Mouse (Mus musculus) CH12.LX (cell line): ENCODE data around the gene Elovl4. TPM values are rescaled to one million over a fixed set of nuclear protein-coding genes. Genes with fewer than 3 reads are reported as not detected.
A peak's percentile ranks its signal among the peaks of the same experiment; 100 is the strongest.

ENCODE experiments used
- DNase-seq: peaks from one replicate; pipeline ENCODE4 v3.0.0-alpha.2; 2013; ENCODE audit errors: extremely low read depth
- H3K27ac ChIP-seq: 2 replicates; pipeline ENCODE4 v1.5.1; 2012; ENCODE audit warnings: low read depth, mild to moderate bottlenecking, control low read depth, moderate library complexity; ENCODE audit not compliant: insufficient read depth
- H3K27me3 ChIP-seq: replicated peaks from 2 replicates; pipeline ENCODE3; 2012; ENCODE audit warnings: inconsistent platforms
- H3K36me3 ChIP-seq, 2 experiments: replicated peaks in 1 of 2; 2 replicates each; pipeline versions ENCODE3 to v1.6.1; 2012; ENCODE audit warnings: inconsistent platforms in 1 of 2, low read length in 1 of 2, mild to moderate bottlenecking in 1 of 2, mixed read lengths in 1 of 2, moderate library complexity in 1 of 2; ENCODE audit not compliant: control insufficient read depth in 1 of 2, insufficient read depth in 1 of 2
- H3K4me1 ChIP-seq, 2 experiments: 2 replicates each; pipeline ENCODE4 v1.6.1; 2012; ENCODE audit warnings: inconsistent platforms in 1 of 2, moderate library complexity in 1 of 2; ENCODE audit not compliant: insufficient read depth in 2 of 2, control insufficient read depth in 1 of 2
- H3K4me2 ChIP-seq: 2 replicates; pipeline ENCODE4 v1.6.1; 2012; ENCODE audit warnings: low read depth, mild to moderate bottlenecking, control low read depth; ENCODE audit not compliant: poor library complexity, insufficient read depth, severe bottlenecking
- H3K4me3 ChIP-seq, 3 experiments: fragments of 150-350 bp in 1 of 3; sonication (generic) in 1 of 3; replicated peaks in 1 of 3; 2 replicates each; pipeline versions ENCODE3 to v1.5.1; 2011 to 2012; ENCODE audit warnings: low read depth in 2 of 3, low read length in 2 of 3, mild to moderate bottlenecking in 2 of 3, moderate library complexity in 2 of 3, control low read depth in 1 of 3, improper control_type of control experiment in 1 of 3, inconsistent platforms in 1 of 3, mixed read lengths in 1 of 3; ENCODE audit not compliant: poor library complexity in 1 of 3
- H3K79me2 ChIP-seq: replicated peaks from 2 replicates; pipeline ENCODE4 v1.6.1; 2012; ENCODE audit warnings: mild to moderate bottlenecking, moderate library complexity; ENCODE audit not compliant: control insufficient read depth, poor library complexity, insufficient read depth, severe bottlenecking; ENCODE audit errors: extremely low read depth
- H3K9ac ChIP-seq: 2 replicates; pipeline ENCODE4 v1.6.1; 2012; ENCODE audit warnings: low read depth, mild to moderate bottlenecking, control low read depth, moderate library complexity; ENCODE audit not compliant: insufficient read depth
- H3K9me3 ChIP-seq: replicated peaks from 2 replicates; pipeline ENCODE3; 2012; ENCODE audit warnings: low read length, inconsistent platforms, mixed read lengths
- BHLHE40 ChIP-seq: IDR thresholded peaks from 2 replicates; pipeline ENCODE4 v1.6.1; 2011; ENCODE audit warnings: mild to moderate bottlenecking, low read depth, low read length, improper control_type of control experiment
- CHD2 ChIP-seq: IDR thresholded peaks from 2 replicates; pipeline ENCODE4 v1.6.1; 2011; ENCODE audit warnings: low read length, improper control_type of control experiment
- CTCF ChIP-seq, 2 experiments: IDR thresholded peaks in 1 of 2; conservative IDR thresholded peaks in 1 of 2; 2 replicates each; pipeline ENCODE4 v1.5.1; 2011 to 2012; ENCODE audit warnings: low read depth in 2 of 2, low read length in 2 of 2, improper control_type of control experiment in 1 of 2, inconsistent platforms in 1 of 2, mild to moderate bottlenecking in 1 of 2, moderate library complexity in 1 of 2
- E2F4 ChIP-seq: IDR thresholded peaks from 2 replicates; pipeline ENCODE4 v1.6.1; 2011; ENCODE audit warnings: low read depth, low read length, improper control_type of control experiment; ENCODE audit not compliant: insufficient replicate concordance
- ELF1 ChIP-seq: IDR thresholded peaks from 2 replicates; pipeline ENCODE4 v1.6.1; 2014; ENCODE audit warnings: low read depth, mild to moderate bottlenecking, inconsistent platforms, low read length, improper control_type of control experiment
- EP300 ChIP-seq: IDR thresholded peaks from 2 replicates; pipeline ENCODE4 v1.6.1; 2011; ENCODE audit warnings: low read length, improper control_type of control experiment
- ETS1 ChIP-seq: conservative IDR thresholded peaks from 2 replicates; pipeline ENCODE4 v1.6.1; 2012; ENCODE audit warnings: low read depth, mild to moderate bottlenecking, inconsistent platforms, low read length, improper control_type of control experiment, moderate library complexity
- IRF4 ChIP-seq: IDR thresholded peaks from 2 replicates; pipeline ENCODE4 v1.6.1; 2014; ENCODE audit warnings: low read depth, mild to moderate bottlenecking, inconsistent platforms, low read length, improper control_type of control experiment
- KAT2A ChIP-seq: IDR thresholded peaks from 2 replicates; pipeline ENCODE4 v1.6.1; 2012; ENCODE audit warnings: low read length, improper control_type of control experiment, inconsistent platforms; ENCODE audit not compliant: insufficient replicate concordance
- MAFK ChIP-seq: IDR thresholded peaks from 2 replicates; pipeline ENCODE4 v1.6.1; 2011; ENCODE audit warnings: low read length, improper control_type of control experiment; ENCODE audit not compliant: insufficient replicate concordance
- MAX ChIP-seq: IDR thresholded peaks from 2 replicates; pipeline ENCODE4 v1.6.1; 2011; ENCODE audit warnings: low read length, improper control_type of control experiment
- PAX5 ChIP-seq: IDR thresholded peaks from 2 replicates; pipeline ENCODE4 v1.6.1; 2012; ENCODE audit warnings: low read length, inconsistent platforms, mixed read lengths
- RAD21 ChIP-seq: IDR thresholded peaks from 2 replicates; pipeline ENCODE4 v1.6.1; 2011; ENCODE audit warnings: low read depth, mild to moderate bottlenecking, low read length, improper control_type of control experiment, moderate library complexity
- TCF12 ChIP-seq: IDR thresholded peaks from 2 replicates; pipeline ENCODE4 v1.6.1; 2014; ENCODE audit warnings: low read depth, mild to moderate bottlenecking, inconsistent platforms, low read length, improper control_type of control experiment
- USF2 ChIP-seq: conservative IDR thresholded peaks from 2 replicates; pipeline ENCODE4 v1.6.1; 2011; ENCODE audit warnings: low read depth, low read length, improper control_type of control experiment
- dilution Hi-C: fragments of 300-500 bp; cut with MboI; formaldehyde crosslinking; loops from 2 replicates; pipeline ENCODE4 v1.14.3; 2020; ENCODE audit warnings: low sequenced_read_pairs; ENCODE audit not compliant: extremely low pct_unique_long_range_greater_than_20kb, extremely low pct_ligation_motif_present
- in situ Hi-C: fragments of 300-500 bp; cut with MboI; formaldehyde crosslinking; loops from 3 replicates; pipeline ENCODE4 v1.14.3; 2019; ENCODE audit warnings: low sequenced_read_pairs, low pct_ligation_motif_present, low pct_unique_long_range_greater_than_20kb, mixed read lengths
- polyA plus RNA-seq: library from polyadenylated mRNA; unstranded; fragments of >175 nt; gene quantifications from 2 replicates; pipeline ENCODE4 v1.2.1, GENCODE M21; 2012; ENCODE audit warnings: low read depth; ENCODE audit not compliant: insufficient read length
- total RNA-seq, 2 experiments: library from RNA; depleted of rRNA; stranded (reverse); fragments of 300-350 nt in 1 of 2; fragments of >200 nt in 1 of 2; gene quantifications; 2 replicates each; pipeline ENCODE4 v1.2.3; 2012 to 2014

Elovl4 gene
- total and polyA plus RNA-seq, 3 experiments: 0.04 TPM; not detected in 2

GRCm38 (mm10) chr9:83797898-83798297 is 8.2 kb downstream of the Elovl4 start:
- Histone ChIP-seq H3K9me3 (no peaks in the 10 kb centered on the region), H3K36me3 (no peaks in the 10 kb centered on the region), H3K4me1 (peaks cover 0 to 3% of the 10 kb centered on the region in 2 experiments; a peak in 3 of 4 replicates), H3K9ac (no peak overlapping the region), H3K27ac (no peak overlapping the region), H3K27me3 (no peaks in the 10 kb centered on the region), H3K4me2 (no peak overlapping the region), H3K4me3 (no peak overlapping the region), H3K79me2 (no peaks in the 10 kb centered on the region)
- dilution Hi-C loops: no loop called here
- no peak for TF ChIP-seq KAT2A
- DNase-seq: no peak
- in situ Hi-C loops: no loop called here

GRCm38 (mm10) chr9:83796875-83797274 is 9.2 kb downstream of the Elovl4 start:
- in situ Hi-C loops (no loop called here), dilution Hi-C loops (no loop called here)
- H3K9me3 ChIP-seq: no peaks in the 10 kb centered on the region
- peak overlapping the region; percentile 58 for H3K4me2 ChIP-seq
- no peak overlapping the region for H3K4me3 ChIP-seq
- no peaks in the 10 kb centered on the region; a peak in 1 of 4 replicates for H3K4me1 ChIP-seq
- no peak for DNase-seq
- no peak overlapping the region for H3K27ac ChIP-seq
- TF ChIP-seq CTCF (conservative IDR thresholded peaks at IDR 0.05 in 1 of 2, IDR thresholded peaks at IDR 0.05 in 1 of 2; ENCODE audit: low read depth in 2 of 2, low read length in 2 of 2) (no peak), CHD2 (no peak), IRF4 (no peak), MAX (no peak), PAX5 (no peak), TCF12 (no peak), BHLHE40 (no peak), RAD21 (no peak), MAFK (no peak)
- H3K36me3 ChIP-seq: no peaks in the 10 kb centered on the region
- no peaks in the 10 kb centered on the region for H3K79me2 ChIP-seq
- no peak overlapping the region for H3K9ac ChIP-seq
- no peaks in the 10 kb centered on the region for H3K27me3 ChIP-seq

GRCm38 (mm10) chr9:83789326-83789725 is 16.8 kb downstream of the Elovl4 start:
- H3K4me3 ChIP-seq: no peak overlapping the region
- TF ChIP-seq ELF1 (no peak), E2F4 (no peak), MAX (no peak), EP300 (no peak), ETS1 (no peak), USF2 (no peak)
- no peaks in the 10 kb centered on the region for H3K36me3 ChIP-seq
- in situ Hi-C loops (no loop called here), dilution Hi-C loops (no loop called here)
- no peaks in the 10 kb centered on the region for H3K9me3 ChIP-seq
- no peak overlapping the region for H3K27ac ChIP-seq
- H3K27me3 ChIP-seq: no peaks in the 10 kb centered on the region
- no peak overlapping the region for H3K4me2 ChIP-seq
- no peak for DNase-seq
- no peaks in the 10 kb centered on the region for H3K79me2 ChIP-seq
- H3K9ac ChIP-seq: no peak overlapping the region
- H3K4me1 ChIP-seq: no peaks in the 10 kb centered on the region
